Mouse (Mus musculus): ENCODE measurements at regions not wholly inside any gene's neighbourhood (a gene's known extent, or its start where the extent isn't known, plus 50 kb on each side); places are given as distances from the start of the nearest gene placed in this dataset.

DNA sequence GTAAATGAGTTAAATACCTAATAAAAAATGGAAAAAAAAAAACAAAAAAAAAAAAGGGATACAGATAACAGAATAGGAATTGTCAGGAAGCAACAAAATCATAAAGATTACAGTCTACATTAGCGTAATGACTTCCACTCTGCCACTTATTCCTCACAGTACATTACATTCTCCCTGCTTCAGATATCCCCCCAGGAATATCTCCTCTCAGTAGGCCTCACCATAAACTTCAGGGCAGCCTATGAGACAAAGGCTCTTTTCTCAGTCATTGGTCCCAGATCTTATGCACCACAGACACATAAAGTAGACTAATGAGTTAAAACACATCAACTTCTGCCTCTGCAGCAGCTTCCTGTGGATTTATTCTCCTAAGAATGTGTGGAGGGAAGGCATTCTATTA is 1680.2 kb downstream of the Kcnt2 start:
- TF ChIP-seq EP300 (IDR thresholded peaks at IDR 0.05; ENCODE audit: low read depth) = no peak
- no peak for TF ChIP-seq CTCF (IDR thresholded peaks at IDR 0.05; ENCODE audit: low read depth)

Data from liver, embryonic 14.5 days (tissue).